Mouse (Mus musculus): ENCODE measurements around the gene Cmtm7.

Cmtm7 gene

GRCm38 (mm10) chr9:114758801-114759200 lies 22.9 kb downstream of the Cmtm7 start:
- TF ChIP-seq GATA4 (IDR thresholded peaks at IDR 0.05; ENCODE audit: insufficient replicate concordance, low read length): no peak

GRCm38 (mm10) chr9:114758272-114758671 lies 23.4 kb downstream of the Cmtm7 start:
- TF ChIP-seq GATA4 (IDR thresholded peaks at IDR 0.05; ENCODE audit: insufficient replicate concordance, low read length): no peak

DNA sequence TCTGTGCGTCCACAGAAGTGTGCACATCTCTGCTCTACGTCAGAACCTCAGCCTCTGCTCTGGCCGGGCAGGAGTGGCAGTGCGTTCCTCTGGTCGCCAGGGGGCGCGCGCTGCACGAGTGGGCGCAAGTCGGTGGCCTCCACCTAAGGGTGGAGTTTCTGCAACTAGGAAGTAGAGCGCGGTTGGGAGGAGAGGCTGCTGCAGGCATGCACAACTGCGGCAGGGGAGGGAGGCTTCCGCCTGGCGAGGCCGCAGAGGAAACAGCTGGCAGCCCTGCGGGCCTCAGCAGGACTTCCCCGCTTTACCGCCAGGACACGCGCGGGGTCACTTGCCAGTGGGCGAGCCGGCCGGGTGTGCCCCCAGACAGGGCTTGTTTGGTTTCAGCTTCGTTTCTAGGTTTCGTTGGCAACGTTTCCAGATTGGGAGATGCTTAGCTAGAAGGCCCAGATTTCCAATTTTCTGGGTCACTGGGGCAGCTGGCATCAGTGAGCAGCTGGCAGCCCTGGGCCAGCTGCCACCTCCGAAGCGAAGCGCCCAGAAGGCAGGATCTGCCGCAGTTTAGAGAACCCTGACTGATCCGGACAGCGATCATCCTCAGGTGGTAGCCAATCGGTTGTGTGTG lies 28.7 kb downstream of the Cmtm7 start:
- no peak for TF ChIP-seq GATA4 (IDR thresholded peaks at IDR 0.05; ENCODE audit: insufficient replicate concordance, low read length)

GRCm38 (mm10) chr9:114752311-114752710 lies 29.3 kb downstream of the Cmtm7 start:
- TF ChIP-seq GATA4 (IDR thresholded peaks at IDR 0.05; ENCODE audit: insufficient replicate concordance, low read length): no peak

- no peak for TF ChIP-seq GATA4 (IDR thresholded peaks at IDR 0.05; ENCODE audit: insufficient replicate concordance, low read length)
Observed at GRCm38 (mm10) chr9:114751582-114751981, 30.1 kb downstream of the Cmtm7 start.

DNA sequence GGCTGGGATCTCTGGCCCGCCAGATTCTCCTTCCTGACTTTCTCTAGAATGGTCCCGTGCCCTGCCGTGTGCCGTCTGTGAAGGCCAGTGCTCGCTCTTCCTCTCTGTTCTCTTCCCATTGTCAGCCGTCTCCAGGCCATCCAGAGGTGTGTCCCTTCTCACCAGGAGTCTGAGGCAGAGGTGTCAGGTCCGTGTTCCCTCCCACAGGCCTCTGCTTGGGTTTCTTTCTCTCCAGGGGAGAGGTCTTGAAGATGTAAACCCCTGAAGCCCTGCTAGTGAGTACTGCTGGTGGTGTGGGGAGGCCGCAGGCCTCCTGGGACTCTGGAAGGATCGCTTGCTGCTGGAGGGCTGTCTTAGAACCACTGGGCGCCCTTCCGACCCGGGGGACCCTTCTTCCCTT lies 34.2 kb downstream of the Cmtm7 start:
- TF ChIP-seq GATA4 (IDR thresholded peaks at IDR 0.05; ENCODE audit: insufficient replicate concordance, low read length): no peak

DNA sequence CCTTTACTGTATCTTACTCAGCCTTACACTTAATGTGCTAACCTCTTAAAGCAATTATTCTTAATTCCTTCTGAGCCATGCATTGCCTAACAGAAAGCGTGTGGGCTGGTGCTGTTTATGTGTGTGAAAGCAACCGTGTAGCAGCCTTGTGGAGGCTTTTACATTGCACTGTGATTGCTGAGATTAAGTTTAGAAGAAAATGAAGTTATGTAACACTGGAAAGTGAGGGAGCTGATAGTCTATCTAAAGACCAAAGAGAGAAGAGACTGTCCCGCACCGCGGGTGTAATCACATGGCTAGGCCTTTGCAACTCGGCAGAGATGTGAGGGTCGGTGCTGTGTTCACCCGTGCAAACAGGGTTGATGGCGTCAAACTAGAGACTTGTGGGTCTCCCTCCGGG lies 34.6 kb downstream of the Cmtm7 start:
- no peak for TF ChIP-seq GATA4 (IDR thresholded peaks at IDR 0.05; ENCODE audit: insufficient replicate concordance, low read length)

GRCm38 (mm10) chr9:114745654-114746053 lies 36.0 kb downstream of the Cmtm7 start:
- no peak for TF ChIP-seq GATA4 (IDR thresholded peaks at IDR 0.05; ENCODE audit: insufficient replicate concordance, low read length)

DNA sequence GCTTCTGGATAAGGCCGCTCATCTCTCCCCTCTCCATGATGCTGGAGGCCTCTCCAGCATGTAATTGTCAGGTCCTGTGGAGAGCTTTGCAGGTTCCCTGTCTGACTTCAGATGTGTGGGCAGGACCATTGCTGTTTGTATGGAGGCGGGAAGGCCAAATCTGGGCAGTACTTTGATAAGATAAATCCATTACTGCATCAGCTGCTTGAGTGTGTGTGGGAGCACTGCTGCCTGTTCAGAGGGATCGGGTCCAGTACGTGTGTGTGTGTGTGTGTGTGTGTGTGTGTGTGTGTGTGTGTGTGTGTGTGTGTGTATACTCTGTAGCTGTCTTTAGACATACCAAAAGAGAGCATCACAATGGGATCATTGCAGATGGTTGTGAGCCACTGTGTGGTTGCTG lies 36.5 kb downstream of the Cmtm7 start:
- TF ChIP-seq GATA4 (IDR thresholded peaks at IDR 0.05; ENCODE audit: insufficient replicate concordance, low read length): no peak

GRCm38 (mm10) chr9:114742731-114743130 lies 38.9 kb downstream of the Cmtm7 start:
- no peak for TF ChIP-seq GATA4 (IDR thresholded peaks at IDR 0.05; ENCODE audit: insufficient replicate concordance, low read length)

GRCm38 (mm10) chr9:114740336-114740735 lies 41.3 kb downstream of the Cmtm7 start:
- TF ChIP-seq GATA4 (IDR thresholded peaks at IDR 0.05; ENCODE audit: insufficient replicate concordance, low read length): no peak

GRCm38 (mm10) chr9:114736442-114736841 lies 45.2 kb downstream of the Cmtm7 start:
- TF ChIP-seq GATA4 (IDR thresholded peaks at IDR 0.05; ENCODE audit: insufficient replicate concordance, low read length): peak; percentile 44; the same call in 1 of the 2 replicates

DNA sequence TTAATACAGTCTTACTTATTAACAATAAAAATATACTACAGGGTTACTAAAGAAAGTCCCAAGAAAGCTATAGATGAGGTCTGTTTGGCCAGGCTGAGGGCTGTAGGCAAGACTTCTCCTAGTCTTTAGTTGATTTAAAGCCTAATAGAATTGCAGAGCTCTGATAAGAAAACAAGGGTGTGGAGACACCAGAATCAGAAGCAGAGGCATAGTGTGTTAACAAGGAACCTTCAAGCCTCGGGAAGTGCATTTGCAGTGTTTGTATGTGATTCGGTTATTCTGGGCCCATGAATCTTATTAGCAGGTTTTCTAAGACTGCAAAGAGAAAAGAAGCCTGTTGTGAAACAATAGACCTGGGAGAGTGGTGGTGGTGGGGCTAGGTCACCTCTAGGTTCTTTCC lies 48.4 kb downstream of the Cmtm7 start:
- no peak for TF ChIP-seq GATA4 (IDR thresholded peaks at IDR 0.05; ENCODE audit: insufficient replicate concordance, low read length)

DNA sequence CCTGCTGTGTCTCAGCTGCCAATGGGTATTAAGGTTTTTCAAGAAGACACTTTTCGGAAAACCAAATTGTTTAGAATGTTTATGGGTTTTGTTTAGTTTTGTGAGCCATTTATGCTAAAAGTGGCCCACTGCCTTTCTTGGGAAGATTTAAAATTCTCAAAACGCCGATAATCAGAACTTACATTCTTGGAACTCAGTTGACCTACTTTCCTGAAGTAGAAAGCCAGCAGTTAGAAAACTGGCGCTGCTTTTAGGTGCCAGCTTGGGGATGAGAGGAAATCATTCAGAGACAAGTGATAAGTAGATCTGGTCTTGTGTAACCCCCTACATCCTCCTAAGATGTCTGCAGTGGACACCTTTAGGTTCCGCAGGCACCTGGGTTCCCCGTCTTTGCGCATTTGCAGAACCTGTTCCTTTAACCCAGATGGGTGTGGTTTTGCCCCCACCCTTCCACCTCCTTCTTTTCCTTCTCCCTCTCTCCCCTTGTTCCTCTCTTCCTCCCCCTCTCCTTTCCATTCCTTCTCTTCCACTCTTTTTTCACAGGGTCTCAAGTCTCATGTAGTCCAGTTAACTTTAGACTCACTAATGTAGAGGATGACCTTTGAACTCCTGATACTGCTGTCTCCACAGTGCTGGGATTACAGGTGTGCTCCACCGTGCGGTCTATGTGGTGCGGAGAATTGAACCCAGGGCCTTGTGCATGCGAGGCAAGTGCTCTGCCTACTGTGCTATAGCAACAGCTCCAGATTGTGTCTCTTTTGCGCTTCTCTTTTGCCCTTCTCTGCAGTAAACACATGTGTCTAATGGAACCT lies 49.6 kb downstream of the Cmtm7 start:
- TF ChIP-seq GATA4 (IDR thresholded peaks at IDR 0.05; ENCODE audit: insufficient replicate concordance, low read length): no peak

GRCm38 (mm10) chr9:114731011-114731755 lies 50.5 kb downstream of the Cmtm7 start, which contains the start of gene Cmtm6:
TSS of gene Cmtm6 (plus strand) at chr9:114731116.
- no peak; the same call in 1 of the 2 replicates for TF ChIP-seq GATA4 (IDR thresholded peaks at IDR 0.05; ENCODE audit: insufficient replicate concordance, low read length)

Measured in liver, adult (tissue).